In the genomic region with DNA sequence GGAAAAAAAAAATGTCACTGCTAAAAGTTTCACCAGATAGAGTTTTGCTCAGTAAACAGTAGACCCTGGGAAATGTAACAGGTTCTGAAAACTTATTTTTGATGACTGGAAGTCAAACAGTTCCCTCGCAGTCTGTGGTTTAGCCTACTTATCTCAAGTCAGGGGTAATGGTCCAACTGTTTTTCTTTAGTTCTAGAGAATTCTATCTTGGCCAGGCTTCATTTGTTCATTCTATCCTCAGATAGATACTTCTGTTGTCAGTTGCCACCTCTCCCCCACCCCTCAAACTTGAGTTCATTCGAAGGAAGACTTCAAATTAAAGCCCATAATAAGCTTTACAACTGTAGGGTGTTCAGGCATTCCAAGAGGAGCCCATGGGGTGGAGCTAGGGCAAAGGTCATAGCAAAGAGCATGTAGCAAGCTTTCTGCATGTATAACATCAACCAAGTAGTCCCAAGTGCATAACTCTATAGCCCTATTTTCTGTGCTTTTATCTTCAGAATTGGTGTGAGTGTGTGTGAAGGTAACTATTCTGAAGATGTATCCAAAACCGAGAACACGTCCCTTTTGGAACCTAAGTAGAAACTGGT, we compare ENCODE assay signal across 1 mouse cellular context.
TF ChIP-seq lines count a peak whose summit lies in the region.

No protein-coding gene starts in this region.

TF ChIP-seq in MEL, 35 proteins besides CTCF, POLR2A, EP300 and RAD21 (continued from another document):
- TF ChIP-seq ZKSCAN1 (IDR thresholded peaks at IDR 0.05; ENCODE audit: low read depth, low read length), result no peak
- TF ChIP-seq ZNF384 (IDR thresholded peaks at IDR 0.05; ENCODE audit: low read depth, low read length), result peak; percentile 75
- TF ChIP-seq USF2 (IDR thresholded peaks at IDR 0.05; ENCODE audit: borderline replicate concordance in 1 of 2, insufficient read depth in 1 of 2, low read depth in 1 of 2, low read length in 2 of 2), result no peak
- no peak for TF ChIP-seq HCFC1 (IDR thresholded peaks at IDR 0.05; ENCODE audit: low read depth, low read length)
- peak; percentile 55 for TF ChIP-seq SIN3A (IDR thresholded peaks at IDR 0.05; ENCODE audit: low read length)
- peak; percentile 55; the same call in 1 of the 2 replicates for TF ChIP-seq TCF12 (IDR thresholded peaks at IDR 0.05; ENCODE audit: low read depth, low read length)
- TF ChIP-seq JUND (IDR thresholded peaks at IDR 0.05; ENCODE audit: low read depth, low read length), result 0 out of 2 replicates have a peak, but pooled peaks have one; percentile 44
- TF ChIP-seq MYB (IDR thresholded peaks at IDR 0.05; ENCODE audit: low read depth, low read length), result peak; percentile 79
- TF ChIP-seq ETS1 (IDR thresholded peaks at IDR 0.05; ENCODE audit: low read depth, low read length), result peak; percentile 76
- TF ChIP-seq GATA1 (IDR thresholded peaks at IDR 0.05; ENCODE audit: low read depth, low read length), result peak; percentile 49; the same call in 1 of the 2 replicates
